Mouse (Mus musculus): ENCODE measurements at regions not wholly inside any gene's neighbourhood (a gene's known extent, or its start where the extent isn't known, plus 50 kb on each side); places are given as distances from the start of the nearest gene placed in this dataset.

GRCm38 (mm10) chr16:71120706-71121105 lies 807.0 kb downstream of the Gbe1 start:
- ATAC-seq (ENCODE audit: low read depth) (no peak), DNase-seq (ENCODE audit: low spot score) (no peak)
- Histone ChIP-seq H3K4me2 (ENCODE audit: low read depth, low read length) (no peak overlapping the region), H3K9me3 (ENCODE audit: control insufficient read depth, low read length) (no peaks in the 10 kb centered on the region), H3K9ac (ENCODE audit: low read depth, low read length) (no peak overlapping the region), H3K4me3 (ENCODE audit: low read depth, low read length) (no peak overlapping the region), H3K36me3 (ENCODE audit: control insufficient read depth, insufficient read depth, low read length) (no peaks in the 10 kb centered on the region), H3K4me1 (ENCODE audit: control insufficient read depth, insufficient read depth, low read length) (no peaks in the 10 kb centered on the region), H3K27me3 (replicated peaks; ENCODE audit: control insufficient read depth, insufficient read depth, low read length) (no peaks in the 10 kb centered on the region), H3K27ac (replicated peaks; ENCODE audit: low read depth, low read length) (no peak overlapping the region)
- 81% methylated on average over 5 of the region's 5 CpGs for WGBS

- Histone ChIP-seq H3K27me3 (replicated peaks; ENCODE audit: control insufficient read depth, insufficient read depth, low read length) (no peaks in the 10 kb centered on the region), H3K9ac (ENCODE audit: low read depth, low read length) (no peak overlapping the region), H3K9me3 (ENCODE audit: control insufficient read depth, low read length) (no peaks in the 10 kb centered on the region), H3K4me1 (ENCODE audit: control insufficient read depth, insufficient read depth, low read length) (no peaks in the 10 kb centered on the region), H3K36me3 (ENCODE audit: control insufficient read depth, insufficient read depth, low read length) (no peaks in the 10 kb centered on the region), H3K27ac (replicated peaks; ENCODE audit: low read depth, low read length) (no peak overlapping the region), H3K4me3 (ENCODE audit: low read depth, low read length) (no peak overlapping the region), H3K4me2 (ENCODE audit: low read depth, low read length) (no peak overlapping the region)
- 84% methylated on average over 4 of the region's 4 CpGs for WGBS
- peak; percentile 11 for DNase-seq (ENCODE audit: low spot score)
- no peak for ATAC-seq (ENCODE audit: low read depth)
Measured at GRCm38 (mm10) chr16:71123616-71124015, 809.9 kb downstream of the Gbe1 start.

GRCm38 (mm10) chr16:71132826-71133225 lies 819.1 kb downstream of the Gbe1 start:
- Histone ChIP-seq H3K9me3 (ENCODE audit: control insufficient read depth, low read length) (no peaks in the 10 kb centered on the region), H3K27me3 (replicated peaks; ENCODE audit: control insufficient read depth, insufficient read depth, low read length) (no peaks in the 10 kb centered on the region), H3K27ac (replicated peaks; ENCODE audit: low read depth, low read length) (no peak overlapping the region), H3K36me3 (ENCODE audit: control insufficient read depth, insufficient read depth, low read length) (no peaks in the 10 kb centered on the region), H3K9ac (ENCODE audit: low read depth, low read length) (no peak overlapping the region), H3K4me2 (ENCODE audit: low read depth, low read length) (no peak overlapping the region), H3K4me3 (ENCODE audit: low read depth, low read length) (no peak overlapping the region), H3K4me1 (ENCODE audit: control insufficient read depth, insufficient read depth, low read length) (no peaks in the 10 kb centered on the region)
- ATAC-seq (ENCODE audit: low read depth) (no peak), DNase-seq (ENCODE audit: low spot score) (peak; percentile 29)

- WGBS, result 74% methylated on average over 3 of the region's 3 CpGs
- no peak overlapping the region for H3K9ac ChIP-seq (ENCODE audit: low read depth, low read length)
- no peaks in the 10 kb centered on the region for H3K4me1 ChIP-seq (ENCODE audit: control insufficient read depth, insufficient read depth, low read length)
- no peak for DNase-seq (ENCODE audit: low spot score)
- H3K27ac ChIP-seq (replicated peaks; ENCODE audit: low read depth, low read length), result no peak overlapping the region
- no peak for ATAC-seq (ENCODE audit: low read depth)
- no peaks in the 10 kb centered on the region for H3K27me3 ChIP-seq (replicated peaks; ENCODE audit: control insufficient read depth, insufficient read depth, low read length)
- no peaks in the 10 kb centered on the region for H3K9me3 ChIP-seq (ENCODE audit: control insufficient read depth, low read length)
- no peaks in the 10 kb centered on the region for H3K36me3 ChIP-seq (ENCODE audit: control insufficient read depth, insufficient read depth, low read length)
- no peak overlapping the region for H3K4me2 ChIP-seq (ENCODE audit: low read depth, low read length)
- H3K4me3 ChIP-seq (ENCODE audit: low read depth, low read length), result no peak overlapping the region
Measured at GRCm38 (mm10) chr16:71138668-71139067, 824.9 kb downstream of the Gbe1 start.
